Mouse (Mus musculus) CD4-positive naive resting alpha-beta T cell, adult 76 days (primary cell): ENCODE results near the gene Ly6g6f. TPM values are rescaled to one million over a fixed set of nuclear protein-coding genes. Genes with fewer than 3 reads are reported as not detected.

ENCODE experiments used
- total RNA-seq: library from RNA; stranded (reverse); gene quantifications from one replicate; pipeline ENCODE4 v1.2.4, GENCODE M21; 2023

Gene Ly6g6f
- not detected for total RNA-seq

GRCm38 (mm10) chr17:35085208-35085865 is at the start of gene Ly6g6f:
Gene Ly6g6f, minus strand, starts transcription at chr17:35085610.

GRCm38 (mm10) chr17:35134801-35135590 is 49.6 kb upstream of the Ly6g6f start, which contains the start of gene Bag6:
Gene Bag6, plus strand, starts transcription at chr17:35135178.

GRCm38 (mm10) chr17:35131500-35132173 is 46.2 kb upstream of the Ly6g6f start, which contains the start of gene Apom:
Gene Apom, minus strand, starts transcription at chr17:35132050.

GRCm38 (mm10) chr17:35126206-35126611 is 40.8 kb upstream of the Ly6g6f start, which contains the start of gene D17H6S53E:
Gene D17H6S53E, plus strand, starts transcription at chr17:35126373.

GRCm38 (mm10) chr17:35121871-35122303 is 36.5 kb upstream of the Ly6g6f start, which contains the start of gene Csnk2b:
Gene Csnk2b, minus strand, starts transcription at chr17:35122053.

GRCm38 (mm10) chr17:35121143-35121799 is 35.9 kb upstream of the Ly6g6f start, which contains the start of gene Gpank1:
Gene Gpank1, plus strand, starts transcription at chr17:35121455.

GRCm38 (mm10) chr17:35115046-35116019 is 29.9 kb upstream of the Ly6g6f start, which contains the start of gene Ly6g5b:
Gene Ly6g5b, minus strand, starts transcription at chr17:35115428.

GRCm38 (mm10) chr17:35108097-35108496 is 22.7 kb upstream of the Ly6g6f start, which contains the start of gene Ly6g5c:
Gene Ly6g5c, plus strand, starts transcription at chr17:35108279.

GRCm38 (mm10) chr17:35088825-35089644 is 3.6 kb upstream of the Ly6g6f start, which contains the start of gene Abhd16a:
Gene Abhd16a, plus strand, starts transcription at chr17:35089263.

GRCm38 (mm10) chr17:35077786-35078233 is 7.6 kb downstream of the Ly6g6f start, which contains the start of gene Ly6g6d:
Gene Ly6g6d, minus strand, starts transcription at chr17:35078065.

GRCm38 (mm10) chr17:35076507-35077176 is 8.8 kb downstream of the Ly6g6f start, which contains the start of gene Ly6g6e:
Gene Ly6g6e, plus strand, starts transcription at chr17:35076902.

GRCm38 (mm10) chr17:35066084-35066483 is 19.3 kb downstream of the Ly6g6f start, which contains the start of gene Mpig6b:
Gene Mpig6b, minus strand, starts transcription at chr17:35066184.

GRCm38 (mm10) chr17:35064951-35065947 is 20.2 kb downstream of the Ly6g6f start, which contains the start of gene Ly6g6c:
Gene Ly6g6c, plus strand, starts transcription at chr17:35065388.

GRCm38 (mm10) chr17:35058911-35059892 is 26.2 kb downstream of the Ly6g6f start, which contains the start of gene Ddah2:
Gene Ddah2, plus strand, starts transcription at chr17:35059035.

GRCm38 (mm10) chr17:35049561-35050016 is 35.8 kb downstream of the Ly6g6f start, which contains the start of gene Clic1:
Gene Clic1, plus strand, starts transcription at chr17:35049966.

GRCm38 (mm10) chr17:35046681-35047455 is 38.5 kb downstream of the Ly6g6f start, which contains the start of gene Msh5:
Gene Msh5, minus strand, starts transcription at chr17:35046745.

